Mouse (Mus musculus) adipocyte (in vitro differentiated cells): ENCODE data around the gene Gm2696.
"Not testable (repeated sequence)": the region's sequence is repeated elsewhere in the genome, so short reads cannot be mapped to it uniquely, and the experiment has no call there.

ENCODE experiments used
- DNase-seq: peaks from one replicate; pipeline ENCODE4 v3.0.0-alpha.2; 2016; ENCODE audit warnings: low spot score

Gene Gm2696

GRCm38 (mm10) chr10:77814382-77814781, at the start of gene Gm2696:
Gene Gm2696 (plus strand): TSS chr10:77814682.
- no peak for DNase-seq

- DNase-seq = no peak
Observed at GRCm38 (mm10) chr10:77769727-77770126, 44.8 kb upstream of the Gm2696 start.

- not testable (repeated sequence) for DNase-seq
Observed at GRCm38 (mm10) chr10:77771225-77771624, 43.3 kb upstream of the Gm2696 start, which contains the start of gene Gm3238. Gene Gm3238 (minus strand): TSS chr10:77771325.

- DNase-seq = not testable (repeated sequence)
Observed at GRCm38 (mm10) chr10:77772142-77772541, 42.3 kb upstream of the Gm2696 start.

GRCm38 (mm10) chr10:77776844-77777243, 37.6 kb upstream of the Gm2696 start, which contains the start of gene Gm7138:
Gene Gm7138 (minus strand): TSS chr10:77776944.
- not testable (repeated sequence) for DNase-seq

GRCm38 (mm10) chr10:77782442-77782841, 32.0 kb upstream of the Gm2696 start, which contains the start of gene Gm3250:
Gene Gm3250 (minus strand): TSS chr10:77782542.
- DNase-seq = not testable (repeated sequence)

GRCm38 (mm10) chr10:77783396-77783795, 31.1 kb upstream of the Gm2696 start:
- not testable (repeated sequence) for DNase-seq

GRCm38 (mm10) chr10:77787876-77788275, 26.6 kb upstream of the Gm2696 start, which contains the start of gene Gm7137:
Gene Gm7137 (minus strand): TSS chr10:77788200.
- not testable (repeated sequence) for DNase-seq

- no peak for DNase-seq
Observed at GRCm38 (mm10) chr10:77788621-77789020, 25.9 kb upstream of the Gm2696 start.

GRCm38 (mm10) chr10:77794976-77795375, 19.5 kb upstream of the Gm2696 start, which contains the start of gene Gm9639:
Gene Gm9639 (minus strand): TSS chr10:77795076.
- no peak for DNase-seq

- no peak for DNase-seq
Observed at GRCm38 (mm10) chr10:77797677-77798076, 16.8 kb upstream of the Gm2696 start.

- DNase-seq = not testable (repeated sequence)
Observed at GRCm38 (mm10) chr10:77798164-77798920, 16.1 kb upstream of the Gm2696 start.

- DNase-seq = no peak
Observed at GRCm38 (mm10) chr10:77798921-77799508, 15.5 kb upstream of the Gm2696 start, which contains the start of gene Gm19668. Gene Gm19668 (minus strand): TSS chr10:77799133.

- no peak for DNase-seq
Observed at GRCm38 (mm10) chr10:77804095-77804494, 10.4 kb upstream of the Gm2696 start.

GRCm38 (mm10) chr10:77811743-77812142, 2.7 kb upstream of the Gm2696 start, which contains the start of gene Gm9507:
Gene Gm9507 (minus strand): TSS chr10:77811843.
- no peak for DNase-seq

GRCm38 (mm10) chr10:77815514-77815913, 1.0 kb downstream of the Gm2696 start:
- DNase-seq = peak; percentile 12

GRCm38 (mm10) chr10:77818523-77818922, 4.0 kb downstream of the Gm2696 start:
- no peak for DNase-seq

- no peak for DNase-seq
Observed at GRCm38 (mm10) chr10:77819203-77819602, 4.7 kb downstream of the Gm2696 start.

- no peak for DNase-seq
Observed at GRCm38 (mm10) chr10:77826951-77827350, 12.5 kb downstream of the Gm2696 start, which contains the start of gene Krtap10-4. Gene Krtap10-4 (minus strand): TSS chr10:77827095.

- DNase-seq = no peak
Observed at GRCm38 (mm10) chr10:77835647-77836046, 21.2 kb downstream of the Gm2696 start, which contains the start of gene Krtap10-10. Gene Krtap10-10 (plus strand): TSS chr10:77835947.

GRCm38 (mm10) chr10:77839006-77839405, 24.5 kb downstream of the Gm2696 start:
- DNase-seq = no peak

- no peak for DNase-seq
Observed at GRCm38 (mm10) chr10:77846503-77846902, 32.0 kb downstream of the Gm2696 start, which contains the start of gene Gm36176. Gene Gm36176 (plus strand): TSS chr10:77846803.

- DNase-seq = no peak
Observed at GRCm38 (mm10) chr10:77846961-77847360, 32.5 kb downstream of the Gm2696 start.
